Mouse (Mus musculus): ENCODE results near the gene Acox3. TPM values are rescaled to one million over a fixed set of nuclear protein-coding genes. Genes with fewer than 3 reads are reported as not detected.

The Acox3 gene
- total RNA-seq (2012; rRNA removed): 7.2 and 9.1 TPM in 2 replicates

DNA sequence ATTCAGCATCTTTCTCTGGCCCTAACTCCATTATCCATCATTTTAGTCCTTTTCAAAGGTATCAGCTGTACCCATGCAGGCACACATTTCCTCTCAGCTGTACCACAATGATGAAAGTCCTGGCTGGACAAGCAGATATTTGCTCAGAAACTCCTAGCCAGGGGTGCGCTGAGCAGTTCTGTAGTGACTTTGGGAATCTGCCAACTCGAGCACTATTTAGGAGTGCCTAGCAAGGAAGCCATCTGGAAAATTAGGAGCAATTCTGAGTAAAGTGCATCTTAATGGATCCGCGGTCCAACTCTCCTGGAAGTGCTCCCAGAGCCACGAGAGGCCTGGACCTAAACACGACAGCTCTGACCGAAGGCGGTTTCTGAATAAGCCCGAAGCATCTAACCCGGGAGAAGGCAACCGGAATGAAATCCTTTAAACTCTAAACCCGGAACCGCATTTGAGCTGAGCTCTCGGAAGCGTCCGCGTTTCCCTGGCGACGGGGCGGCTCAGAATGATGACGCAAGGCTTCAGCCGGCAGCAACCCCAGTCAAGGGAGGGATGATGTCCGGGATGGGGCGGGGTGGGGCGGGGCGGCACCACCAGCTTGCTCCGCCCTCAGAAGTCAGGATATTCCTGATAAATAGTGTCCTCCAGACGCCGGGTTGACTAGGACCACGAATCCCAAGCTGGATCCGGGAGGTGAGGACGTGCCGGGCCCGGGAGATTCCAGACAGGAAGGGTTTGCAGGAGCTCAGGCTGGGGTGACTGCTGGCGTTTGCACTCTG lies at the start of gene Acox3:
TSS of gene Acox3 (plus strand) at position 596 of the 776 bp plus-strand sequence.
- Histone ChIP-seq H3K4me1 (ENCODE audit: control insufficient read depth in 2 of 2, insufficient read depth in 2 of 2, low read length in 2 of 2, poor library complexity in 1 of 2) (no peaks in the 10 kb centered on the region), H3K27ac (ENCODE audit: insufficient read depth, low read depth, low read length, poor library complexity, severe bottlenecking) (no peak within 1 kb of the TSS), H3K36me3 (ENCODE audit: control insufficient read depth, insufficient read depth, low read length, poor library complexity, severe bottlenecking) (no peaks in the 10 kb centered on the region), H3K9ac (ENCODE audit: insufficient read depth, low read depth, low read length, poor library complexity, severe bottlenecking) (peak within 1 kb of the TSS; percentile 62), H3K9me3 (ENCODE audit: control insufficient read depth, insufficient read depth, low read depth, low read length) (no peaks in the 10 kb centered on the region), H3K4me3 (ENCODE audit: insufficient read depth in 1 of 2, low read depth in 1 of 2, low read length in 2 of 2, poor library complexity in 1 of 2, severe bottlenecking in 1 of 2) (peak within 1 kb of the TSS; percentile 70 to 82)
- TF ChIP-seq HCFC1 (IDR thresholded peaks at IDR 0.05; ENCODE audit: borderline replicate concordance, insufficient read depth, low read length): peak; percentile 81; the same call in 1 of the 2 replicates
- TF ChIP-seq ZNF384 (IDR thresholded peaks at IDR 0.05; ENCODE audit: low read depth, low read length): no peak
- peak; percentile 87 for DNase-seq (ENCODE audit: low read depth, low spot score)
- in situ Hi-C loops (cut with MboI; ENCODE audit: low sequenced_read_pairs in 2 of 2, unreplicated experiment in 2 of 2): no loop called here

DNA sequence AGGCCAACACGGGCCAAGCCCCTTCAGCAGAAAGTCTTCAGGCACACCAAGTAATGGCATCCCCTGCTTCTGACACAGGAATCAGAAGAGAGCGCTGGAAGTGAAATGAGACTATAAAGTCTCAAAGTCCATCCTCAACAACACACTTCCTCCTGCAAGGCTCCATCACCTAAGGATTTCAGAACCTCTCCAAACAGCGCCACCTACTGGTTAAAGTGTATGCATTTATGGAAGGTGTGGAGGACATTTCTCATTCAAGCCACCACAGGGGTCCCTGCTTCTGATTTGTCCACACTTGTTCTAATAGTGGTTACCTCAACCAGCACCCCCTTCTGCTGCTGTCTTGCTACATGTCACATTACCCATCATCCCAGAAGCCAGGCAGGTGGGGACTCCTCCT lies 46.6 kb upstream of the Acox3 start:
- no peak for DNase-seq (ENCODE audit: low read depth, low spot score)
- in situ Hi-C loops (cut with MboI; ENCODE audit: low sequenced_read_pairs in 2 of 2, unreplicated experiment in 2 of 2): no loop called here

DNA sequence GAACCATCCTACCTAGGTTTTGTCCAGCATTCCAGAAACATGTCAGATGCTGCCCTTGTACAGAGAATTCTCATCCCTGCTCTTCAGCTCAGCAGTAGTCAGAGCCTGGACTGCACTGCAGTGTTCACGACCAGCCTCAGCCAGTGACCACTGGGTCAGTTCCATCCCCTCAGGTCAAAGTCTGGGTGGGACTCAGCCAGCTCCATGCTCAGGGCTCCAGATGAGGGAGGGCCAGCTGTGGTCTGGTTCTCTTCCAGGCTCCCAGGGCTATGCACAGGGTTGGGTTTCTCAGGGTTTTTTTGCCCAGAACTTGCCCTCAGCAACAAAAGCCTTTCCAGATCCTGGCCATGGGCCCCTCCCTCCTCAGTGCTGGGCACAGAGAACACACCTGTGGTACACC lies 45.4 kb upstream of the Acox3 start:
- in situ Hi-C loops (cut with MboI; ENCODE audit: low sequenced_read_pairs in 2 of 2, unreplicated experiment in 2 of 2): no loop called here
- no peaks in the 10 kb centered on the region for H3K9me3 ChIP-seq (ENCODE audit: control insufficient read depth, insufficient read depth, low read depth, low read length)
- H3K4me3 ChIP-seq (ENCODE audit: insufficient read depth in 1 of 2, low read depth in 1 of 2, low read length in 2 of 2, poor library complexity in 1 of 2, severe bottlenecking in 1 of 2): no peak overlapping the region
- H3K9ac ChIP-seq (ENCODE audit: insufficient read depth, low read depth, low read length, poor library complexity, severe bottlenecking): no peak overlapping the region
- no peak overlapping the region for H3K27ac ChIP-seq (ENCODE audit: insufficient read depth, low read depth, low read length, poor library complexity, severe bottlenecking)
- no peaks in the 10 kb centered on the region for H3K4me1 ChIP-seq (ENCODE audit: control insufficient read depth in 2 of 2, insufficient read depth in 2 of 2, low read length in 2 of 2, poor library complexity in 1 of 2)
- DNase-seq (ENCODE audit: low read depth, low spot score): no peak
- TF ChIP-seq CHD2 (IDR thresholded peaks at IDR 0.05; ENCODE audit: low read depth, low read length): no peak
- no peak for TF ChIP-seq MAFK (IDR thresholded peaks at IDR 0.05; ENCODE audit: insufficient read depth, low read depth, low read length)
- TF ChIP-seq HCFC1 (IDR thresholded peaks at IDR 0.05; ENCODE audit: borderline replicate concordance, insufficient read depth, low read length): no peak
- TF ChIP-seq ZC3H11A (IDR thresholded peaks at IDR 0.05; ENCODE audit: borderline replicate concordance, low read depth, low read length): no peak
- no peak for TF ChIP-seq ZNF384 (IDR thresholded peaks at IDR 0.05; ENCODE audit: low read depth, low read length)
- H3K36me3 ChIP-seq (ENCODE audit: control insufficient read depth, insufficient read depth, low read length, poor library complexity, severe bottlenecking): no peaks in the 10 kb centered on the region

More for the DNA sequence above, 46.6 kb upstream of the Acox3 start:
- Histone ChIP-seq H3K9ac (ENCODE audit: insufficient read depth, low read depth, low read length, poor library complexity, severe bottlenecking) (no peak overlapping the region), H3K4me3 (ENCODE audit: insufficient read depth in 1 of 2, low read depth in 1 of 2, low read length in 2 of 2, poor library complexity in 1 of 2, severe bottlenecking in 1 of 2) (no peak overlapping the region), H3K27ac (ENCODE audit: insufficient read depth, low read depth, low read length, poor library complexity, severe bottlenecking) (no peak overlapping the region), H3K4me1 (ENCODE audit: control insufficient read depth in 2 of 2, insufficient read depth in 2 of 2, low read length in 2 of 2, poor library complexity in 1 of 2) (no peaks in the 10 kb centered on the region), H3K36me3 (ENCODE audit: control insufficient read depth, insufficient read depth, low read length, poor library complexity, severe bottlenecking) (no peaks in the 10 kb centered on the region), H3K9me3 (ENCODE audit: control insufficient read depth, insufficient read depth, low read depth, low read length) (no peaks in the 10 kb centered on the region)
- TF ChIP-seq ZC3H11A (IDR thresholded peaks at IDR 0.05; ENCODE audit: borderline replicate concordance, low read depth, low read length) (peak; percentile 14; the same call in 1 of the 2 replicates), CHD2 (IDR thresholded peaks at IDR 0.05; ENCODE audit: low read depth, low read length) (no peak)

DNA sequence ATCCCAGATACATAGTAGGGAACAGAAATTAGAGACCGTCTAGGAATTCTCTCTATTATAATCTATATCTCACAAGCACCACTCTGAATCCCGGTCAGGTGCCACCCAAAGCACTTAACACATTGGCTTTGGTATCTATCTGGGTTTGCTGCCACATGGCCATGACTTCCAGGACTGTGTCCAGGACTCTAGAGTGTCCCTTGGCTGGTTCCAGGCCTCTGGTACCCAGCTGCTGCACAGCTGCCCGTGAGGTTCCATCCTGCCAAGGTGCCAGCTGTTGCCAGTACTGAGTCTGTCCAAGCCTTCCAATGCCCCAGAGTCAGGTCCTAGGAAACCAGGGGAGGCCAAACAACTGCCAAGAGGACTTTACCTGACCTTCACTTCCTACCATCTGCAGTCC lies 44.8 kb upstream of the Acox3 start:
- no peak overlapping the region for H3K9ac ChIP-seq (ENCODE audit: insufficient read depth, low read depth, low read length, poor library complexity, severe bottlenecking)
- H3K4me3 ChIP-seq (ENCODE audit: insufficient read depth in 1 of 2, low read depth in 1 of 2, low read length in 2 of 2, poor library complexity in 1 of 2, severe bottlenecking in 1 of 2): no peak overlapping the region
- no peak for DNase-seq (ENCODE audit: low read depth, low spot score)
- no peaks in the 10 kb centered on the region for H3K9me3 ChIP-seq (ENCODE audit: control insufficient read depth, insufficient read depth, low read depth, low read length)
- TF ChIP-seq ZC3H11A (IDR thresholded peaks at IDR 0.05; ENCODE audit: borderline replicate concordance, low read depth, low read length) (no peak), MAFK (IDR thresholded peaks at IDR 0.05; ENCODE audit: insufficient read depth, low read depth, low read length) (no peak), CHD2 (IDR thresholded peaks at IDR 0.05; ENCODE audit: low read depth, low read length) (no peak), ZNF384 (IDR thresholded peaks at IDR 0.05; ENCODE audit: low read depth, low read length) (no peak), HCFC1 (IDR thresholded peaks at IDR 0.05; ENCODE audit: borderline replicate concordance, insufficient read depth, low read length) (no peak)
- in situ Hi-C loops (cut with MboI; ENCODE audit: low sequenced_read_pairs in 2 of 2, unreplicated experiment in 2 of 2): no loop called here
- H3K36me3 ChIP-seq (ENCODE audit: control insufficient read depth, insufficient read depth, low read length, poor library complexity, severe bottlenecking): no peaks in the 10 kb centered on the region
- H3K4me1 ChIP-seq (ENCODE audit: control insufficient read depth in 2 of 2, insufficient read depth in 2 of 2, low read length in 2 of 2, poor library complexity in 1 of 2): no peaks in the 10 kb centered on the region
- H3K27ac ChIP-seq (ENCODE audit: insufficient read depth, low read depth, low read length, poor library complexity, severe bottlenecking): no peak overlapping the region

DNA sequence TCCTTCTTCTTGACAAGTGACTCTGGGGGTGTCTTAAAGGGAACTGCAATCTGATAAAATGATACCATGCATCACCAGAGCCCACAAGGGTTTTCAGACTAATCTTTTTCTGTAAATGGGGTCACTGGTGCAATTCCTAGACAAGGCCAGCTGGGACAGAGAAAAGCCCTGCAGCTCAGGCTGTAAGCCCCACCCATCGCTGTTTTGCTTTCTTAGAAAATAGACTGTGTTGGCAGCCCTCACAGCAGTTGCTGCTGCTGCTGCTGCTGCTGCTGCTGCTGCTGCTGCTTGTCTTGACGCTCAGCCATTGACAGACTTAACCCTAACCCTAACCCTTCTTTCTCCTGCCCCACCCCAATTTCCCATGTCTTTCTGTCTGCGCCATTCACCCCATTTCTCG lies 43.3 kb upstream of the Acox3 start:
- no peaks in the 10 kb centered on the region for H3K36me3 ChIP-seq (ENCODE audit: control insufficient read depth, insufficient read depth, low read length, poor library complexity, severe bottlenecking)
- H3K4me3 ChIP-seq (ENCODE audit: insufficient read depth in 1 of 2, low read depth in 1 of 2, low read length in 2 of 2, poor library complexity in 1 of 2, severe bottlenecking in 1 of 2): no peak overlapping the region
- DNase-seq (ENCODE audit: low read depth, low spot score): no peak
- in situ Hi-C loops (cut with MboI; ENCODE audit: low sequenced_read_pairs in 2 of 2, unreplicated experiment in 2 of 2): no loop called here
- H3K27ac ChIP-seq (ENCODE audit: insufficient read depth, low read depth, low read length, poor library complexity, severe bottlenecking): no peak overlapping the region
- no peaks in the 10 kb centered on the region for H3K9me3 ChIP-seq (ENCODE audit: control insufficient read depth, insufficient read depth, low read depth, low read length)
- TF ChIP-seq CHD2 (IDR thresholded peaks at IDR 0.05; ENCODE audit: low read depth, low read length) (no peak), ZNF384 (IDR thresholded peaks at IDR 0.05; ENCODE audit: low read depth, low read length) (no peak)
- H3K9ac ChIP-seq (ENCODE audit: insufficient read depth, low read depth, low read length, poor library complexity, severe bottlenecking): no peak overlapping the region
- no peaks in the 10 kb centered on the region for H3K4me1 ChIP-seq (ENCODE audit: control insufficient read depth in 2 of 2, insufficient read depth in 2 of 2, low read length in 2 of 2, poor library complexity in 1 of 2)

Measured in ES-E14 (cell line).